Mouse (Mus musculus): ENCODE results near the gene Camkmt. TPM values are rescaled to one million over a fixed set of nuclear protein-coding genes. Genes with fewer than 3 reads are reported as not detected.

The Camkmt gene
- polyA plus RNA-seq, 1 experiment from 2014 or later, result 12.1 TPM

- no peak overlapping the region for H3K27ac ChIP-seq (replicated peaks)
- H3K4me3 ChIP-seq, result no peak overlapping the region
- no peaks in the 10 kb centered on the region for H3K27me3 ChIP-seq (ENCODE audit: low read depth, poor library complexity, severe bottlenecking)
- no peaks in the 10 kb centered on the region for H3K36me3 ChIP-seq
- DNase-seq (ENCODE audit: low spot score), result no peak
- 21% methylated on average over 3 of the region's 3 CpGs for WGBS
- H3K9me3 ChIP-seq (replicated peaks), result no peaks in the 10 kb centered on the region
- H3K4me1 ChIP-seq, result peaks cover 3% of the 10 kb centered on the region; the same call in 1 of the 2 replicates
Observed at GRCm38 (mm10) chr17:85149211-85149738, 58.9 kb downstream of the Camkmt start.

GRCm38 (mm10) chr17:85151264-85151663 lies 60.9 kb downstream of the Camkmt start:
- peaks cover 3% of the 10 kb centered on the region; the same call in 1 of the 2 replicates for H3K4me1 ChIP-seq
- WGBS, result 78% methylated on average over 8 of the region's 8 CpGs
- H3K27ac ChIP-seq (replicated peaks), result no peak overlapping the region
- DNase-seq (ENCODE audit: low spot score), result no peak
- H3K9me3 ChIP-seq (replicated peaks), result no peaks in the 10 kb centered on the region
- H3K4me3 ChIP-seq, result no peak overlapping the region
- H3K27me3 ChIP-seq (ENCODE audit: low read depth, poor library complexity, severe bottlenecking), result no peaks in the 10 kb centered on the region
- no peaks in the 10 kb centered on the region for H3K36me3 ChIP-seq

- Histone ChIP-seq H3K27me3 (ENCODE audit: low read depth, poor library complexity, severe bottlenecking) (no peaks in the 10 kb centered on the region), H3K36me3 (no peaks in the 10 kb centered on the region), H3K27ac (replicated peaks) (no peak overlapping the region), H3K4me1 (no peaks in the 10 kb centered on the region), H3K9me3 (replicated peaks) (no peaks in the 10 kb centered on the region), H3K4me3 (no peak overlapping the region)
- DNase-seq (ENCODE audit: low spot score), result no peak
- 75% methylated on average over 4 of the region's 4 CpGs for WGBS
Observed at GRCm38 (mm10) chr17:85158202-85158601, 67.8 kb downstream of the Camkmt start.

GRCm38 (mm10) chr17:85159526-85159925 lies 69.2 kb downstream of the Camkmt start:
- H3K27me3 ChIP-seq (ENCODE audit: low read depth, poor library complexity, severe bottlenecking), result no peaks in the 10 kb centered on the region
- 91% methylated on average over 8 of the region's 8 CpGs for WGBS
- H3K4me1 ChIP-seq, result no peaks in the 10 kb centered on the region
- H3K36me3 ChIP-seq, result no peaks in the 10 kb centered on the region
- DNase-seq (ENCODE audit: low spot score), result no peak
- H3K4me3 ChIP-seq, result no peak overlapping the region
- no peak overlapping the region for H3K27ac ChIP-seq (replicated peaks)
- no peaks in the 10 kb centered on the region for H3K9me3 ChIP-seq (replicated peaks)

- DNase-seq (ENCODE audit: low spot score), result no peak
- Histone ChIP-seq H3K27ac (replicated peaks) (no peak overlapping the region), H3K9me3 (replicated peaks) (no peaks in the 10 kb centered on the region)
Observed at GRCm38 (mm10) chr17:85160786-85161185, 70.4 kb downstream of the Camkmt start.

GRCm38 (mm10) chr17:85162569-85163271 lies 72.4 kb downstream of the Camkmt start:
- Histone ChIP-seq H3K27me3 (ENCODE audit: low read depth, poor library complexity, severe bottlenecking) (no peaks in the 10 kb centered on the region), H3K36me3 (no peaks in the 10 kb centered on the region), H3K4me1 (no peaks in the 10 kb centered on the region), H3K27ac (replicated peaks) (no peak overlapping the region), H3K4me3 (no peak overlapping the region), H3K9me3 (replicated peaks) (no peaks in the 10 kb centered on the region)
- no peak for DNase-seq (ENCODE audit: low spot score)
- 78% methylated on average over 7 of the region's 7 CpGs for WGBS

More at GRCm38 (mm10) chr17:85160786-85161185, 70.4 kb downstream of the Camkmt start:
- no peaks in the 10 kb centered on the region for H3K27me3 ChIP-seq (ENCODE audit: low read depth, poor library complexity, severe bottlenecking)
- H3K4me3 ChIP-seq, result no peak overlapping the region
- no peaks in the 10 kb centered on the region for H3K36me3 ChIP-seq
- H3K4me1 ChIP-seq, result no peaks in the 10 kb centered on the region
- WGBS, result 91% methylated on average over 8 of the region's 8 CpGs

- H3K4me1 ChIP-seq, result no peaks in the 10 kb centered on the region
- no peaks in the 10 kb centered on the region for H3K9me3 ChIP-seq (replicated peaks)
- no peaks in the 10 kb centered on the region for H3K27me3 ChIP-seq (ENCODE audit: low read depth, poor library complexity, severe bottlenecking)
- DNase-seq (ENCODE audit: low spot score), result no peak
- H3K27ac ChIP-seq (replicated peaks), result no peak overlapping the region
- no peak overlapping the region for H3K4me3 ChIP-seq
- no peaks in the 10 kb centered on the region for H3K36me3 ChIP-seq
- 93% methylated on average over 4 of the region's 4 CpGs for WGBS
Observed at GRCm38 (mm10) chr17:85163272-85163610, 72.9 kb downstream of the Camkmt start.

- no peak overlapping the region for H3K4me3 ChIP-seq
- H3K27ac ChIP-seq (replicated peaks), result no peak overlapping the region
- 94% methylated on average over 2 of the region's 2 CpGs for WGBS
- no peaks in the 10 kb centered on the region for H3K27me3 ChIP-seq (ENCODE audit: low read depth, poor library complexity, severe bottlenecking)
- DNase-seq (ENCODE audit: low spot score), result no peak
- no peaks in the 10 kb centered on the region for H3K36me3 ChIP-seq
- H3K9me3 ChIP-seq (replicated peaks), result no peaks in the 10 kb centered on the region
- H3K4me1 ChIP-seq, result peaks cover 21% of the 10 kb centered on the region
Observed at GRCm38 (mm10) chr17:85168761-85169160, 78.4 kb downstream of the Camkmt start.

GRCm38 (mm10) chr17:85170541-85171255 lies 80.3 kb downstream of the Camkmt start:
- Histone ChIP-seq H3K4me1 (peaks cover 21% of the 10 kb centered on the region), H3K4me3 (no peak overlapping the region), H3K27ac (replicated peaks) (no peak overlapping the region), H3K36me3 (no peaks in the 10 kb centered on the region), H3K9me3 (replicated peaks) (no peaks in the 10 kb centered on the region), H3K27me3 (ENCODE audit: low read depth, poor library complexity, severe bottlenecking) (no peaks in the 10 kb centered on the region)
- no peak for DNase-seq (ENCODE audit: low spot score)
- 75% methylated on average over 10 of the region's 10 CpGs for WGBS

- H3K4me1 ChIP-seq, result peaks cover 22% of the 10 kb centered on the region
- 15% methylated on average over 4 of the region's 4 CpGs for WGBS
- no peak overlapping the region for H3K27ac ChIP-seq (replicated peaks)
- H3K36me3 ChIP-seq, result no peaks in the 10 kb centered on the region
- DNase-seq (ENCODE audit: low spot score), result peak; percentile 40
- no peaks in the 10 kb centered on the region for H3K27me3 ChIP-seq (ENCODE audit: low read depth, poor library complexity, severe bottlenecking)
- H3K9me3 ChIP-seq (replicated peaks), result no peaks in the 10 kb centered on the region
- H3K4me3 ChIP-seq, result no peak overlapping the region
Observed at GRCm38 (mm10) chr17:85171951-85172350, 81.6 kb downstream of the Camkmt start.

- no peak for DNase-seq (ENCODE audit: low spot score)
- 49% methylated on average over 13 of the region's 13 CpGs for WGBS
Observed at GRCm38 (mm10) chr17:85177231-85177630, 86.9 kb downstream of the Camkmt start.

GRCm38 (mm10) chr17:85180471-85181060 lies 90.2 kb downstream of the Camkmt start:
- peak overlapping the region; percentile 25 for H3K4me3 ChIP-seq
- no peaks in the 10 kb centered on the region for H3K27me3 ChIP-seq (ENCODE audit: low read depth, poor library complexity, severe bottlenecking)
- 43% methylated on average over 14 of the region's 14 CpGs for WGBS
- DNase-seq (ENCODE audit: low spot score), result no peak
- no peaks in the 10 kb centered on the region for H3K36me3 ChIP-seq
- H3K9me3 ChIP-seq (replicated peaks), result no peaks in the 10 kb centered on the region
- no peak overlapping the region; the same call in 1 of the 2 replicates for H3K27ac ChIP-seq (replicated peaks)
- peaks cover 19% of the 10 kb centered on the region for H3K4me1 ChIP-seq

More at GRCm38 (mm10) chr17:85177231-85177630, 86.9 kb downstream of the Camkmt start:
- Histone ChIP-seq H3K9me3 (replicated peaks) (no peaks in the 10 kb centered on the region), H3K27ac (replicated peaks) (no peak overlapping the region), H3K4me1 (peaks cover 25% of the 10 kb centered on the region), H3K36me3 (no peaks in the 10 kb centered on the region), H3K4me3 (no peak overlapping the region), H3K27me3 (ENCODE audit: low read depth, poor library complexity, severe bottlenecking) (no peaks in the 10 kb centered on the region)
